Mouse (Mus musculus): ENCODE measurements around the gene Ubn2.

DNA sequence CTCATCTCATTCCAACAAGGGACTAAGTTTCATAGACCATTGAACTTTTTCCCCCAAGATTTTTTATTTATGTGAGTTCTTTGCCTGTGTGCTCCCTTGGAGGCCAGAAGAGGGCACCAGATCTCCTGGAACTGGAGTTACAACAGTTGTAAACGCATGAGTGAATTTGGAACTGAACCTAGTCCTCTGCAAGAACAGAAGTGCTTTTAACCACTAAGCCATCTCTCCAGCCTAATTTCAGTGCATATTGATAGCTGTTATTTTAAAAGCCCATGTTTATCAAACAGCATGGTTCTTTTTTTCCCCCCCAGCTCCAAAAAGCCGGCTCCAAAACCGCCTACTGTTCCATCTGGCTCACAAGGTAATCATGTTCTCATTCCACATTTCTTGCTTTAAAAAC lies 44.1 kb upstream of the Ubn2 start:
- TF ChIP-seq USF1 (IDR thresholded peaks at IDR 0.05; ENCODE audit: low read depth, low read length) (no peak), CTCF (IDR thresholded peaks at IDR 0.05 in 2 of 3, conservative IDR thresholded peaks at IDR 0.05 in 1 of 3; ENCODE audit: control insufficient read depth in 1 of 3, insufficient read depth in 1 of 3, low read depth in 2 of 3, low read length in 3 of 3, poor library complexity in 1 of 3, severe bottlenecking in 1 of 3) (peak; percentile 64 to 81 (median 69)), EP300 (IDR thresholded peaks at IDR 0.05; ENCODE audit: low read depth in 1 of 2, low read length in 2 of 2) (no peak), POLR2A (IDR thresholded peaks at IDR 0.05; ENCODE audit: control insufficient read depth in 1 of 2, insufficient read depth in 1 of 2, low read depth in 1 of 2, low read length in 2 of 2, poor library complexity in 1 of 2) (no peak), GATA1 (IDR thresholded peaks at IDR 0.05; ENCODE audit: low read depth, low read length) (no peak), E2F4 (IDR thresholded peaks at IDR 0.05; ENCODE audit: borderline replicate concordance, low read depth, low read length) (no peak)

Measured in MEL (cell line).